Mouse (Mus musculus) cortical plate, adult 2 months (tissue): Measurements from ENCODE around the gene Zfp184. TPM values are rescaled to one million over a fixed set of nuclear protein-coding genes. Genes with fewer than 3 reads are reported as not detected.

Experiments
- H3K27ac ChIP-seq: fragments of 200-500 bp; 2 replicates; pipeline ENCODE4 v1.5.1; 2012; ENCODE audit warnings: low read length, control low read depth, inconsistent platforms; ENCODE audit not compliant: insufficient read depth
- H3K4me1 ChIP-seq: fragments of 200-500 bp; 2 replicates; pipeline ENCODE4 v1.6.1; 2011; ENCODE audit warnings: low read length; ENCODE audit not compliant: control insufficient read depth, insufficient read depth
- H3K4me3 ChIP-seq: fragments of 200-500 bp; 2 replicates; pipeline ENCODE4 v1.5.1; 2011; ENCODE audit warnings: mild to moderate bottlenecking, low read length, control low read depth; ENCODE audit not compliant: insufficient read depth
- CTCF ChIP-seq: fragments of 200-500 bp; IDR thresholded peaks from 2 replicates; pipeline ENCODE4 v1.5.1; 2011; ENCODE audit warnings: mild to moderate bottlenecking, control low read depth, low read length; ENCODE audit not compliant: insufficient read depth; ENCODE audit errors: extremely low read depth
- POLR2A ChIP-seq: fragments of 200-500 bp; IDR thresholded peaks from 2 replicates; pipeline ENCODE4 v1.6.1; 2011; ENCODE audit warnings: mild to moderate bottlenecking, low read length, control low read depth; ENCODE audit not compliant: insufficient read depth; ENCODE audit errors: extremely low read depth
- polyA plus RNA-seq: library from polyadenylated mRNA; depleted of rRNA; stranded (reverse); fragments of >200 nt; gene quantifications from 2 replicates; pipeline ENCODE4 v1.2.3, GENCODE M21; 2012; rRNA removed

Zfp184 gene
- polyA plus RNA-seq, 1 experiment, result 2.3 TPM

DNA sequence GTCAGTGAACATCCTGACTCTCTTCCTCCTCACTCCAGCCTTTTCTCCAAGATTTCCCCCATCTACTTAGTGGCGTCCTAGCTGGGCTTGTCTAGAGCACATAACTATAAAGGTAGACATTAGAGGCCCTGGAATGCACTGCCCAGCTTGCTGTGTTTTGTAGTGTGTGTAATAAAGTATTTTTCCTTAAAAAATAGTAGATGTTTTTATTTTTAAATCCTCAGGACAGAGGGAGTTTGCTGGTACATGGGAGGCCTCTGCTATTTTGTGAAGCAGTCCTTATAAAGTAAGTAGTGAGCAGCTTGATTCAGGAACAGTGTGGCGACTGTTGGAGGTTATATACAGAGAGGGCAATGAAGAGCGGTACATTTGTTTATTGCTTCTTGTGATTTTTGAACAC, 63.8 kb downstream of the Zfp184 start:
- no peak overlapping the region for H3K4me3 ChIP-seq
- H3K4me1 ChIP-seq, result no peaks in the 10 kb centered on the region
- no peak for TF ChIP-seq CTCF
- TF ChIP-seq POLR2A, result no peak
- no peak overlapping the region for H3K27ac ChIP-seq

DNA sequence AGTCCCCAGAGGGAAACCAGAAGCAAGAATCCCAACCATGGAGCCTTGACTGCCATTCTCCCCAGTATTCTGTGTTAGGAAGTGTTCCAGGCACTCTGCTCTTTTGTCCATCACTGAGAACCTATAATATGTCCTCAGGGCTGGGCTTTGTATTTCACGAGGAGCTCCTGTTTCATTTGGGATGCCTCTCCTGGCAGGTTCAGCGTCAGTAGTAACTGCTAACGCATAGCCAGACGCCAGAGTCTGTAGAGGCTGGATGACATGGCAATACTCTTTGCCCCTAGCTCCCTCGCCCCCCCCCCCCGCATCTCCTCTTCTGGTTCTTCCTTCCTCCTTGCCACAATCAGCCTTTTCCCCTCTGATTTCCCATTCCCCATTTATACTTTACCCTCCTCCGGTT, 64.7 kb downstream of the Zfp184 start, which contains the start of gene Prss16:
Prss16 (minus strand) TSS at position 101 of the 400 bp plus-strand sequence.
- TF ChIP-seq CTCF (no peak), POLR2A (no peak)
- Histone ChIP-seq H3K4me1 (no peaks in the 10 kb centered on the region), H3K27ac (no peak within 1 kb of the TSS), H3K4me3 (no peak within 1 kb of the TSS)

Other genes with a start within 250 kb of the Zfp184 start
- not detected in 2 replicates for gene Olfr1359, start 247.0 kb upstream of the Zfp184 start, polyA plus RNA-seq
- gene Hist1h2bl, start 229.0 kb upstream of the Zfp184 start, polyA plus RNA-seq, result 1.2 TPM in 1 of 2 replicates, not detected in the other
- 1.5 and 1.7 TPM in 2 replicates for gene Hist1h2ai, start 228.7 kb upstream of the Zfp184 start, polyA plus RNA-seq
- 0.91 and 3.1 TPM in 2 replicates for gene Hist1h3h, start 227.4 kb upstream of the Zfp184 start, polyA plus RNA-seq
- 0.77 TPM in 1 of 2 replicates, not detected in the other for gene Hist1h2bm, start 223.1 kb upstream of the Zfp184 start, polyA plus RNA-seq
- 2.3 and 2.4 TPM in 2 replicates for gene Hist1h4j, start 210.0 kb upstream of the Zfp184 start, polyA plus RNA-seq
- 11.0 and 14.4 TPM in 2 replicates for gene Hist1h4k, start 194.6 kb upstream of the Zfp184 start, polyA plus RNA-seq
- gene Hist1h2ak, start 191.3 kb upstream of the Zfp184 start, polyA plus RNA-seq, result 0.70 and 1.7 TPM in 2 replicates
- 2.0 and 2.7 TPM in 2 replicates for gene Hist1h2bn, start 191.0 kb upstream of the Zfp184 start, polyA plus RNA-seq
- gene Hist1h1b, start 164.5 kb upstream of the Zfp184 start, polyA plus RNA-seq, result 0.21 and 0.25 TPM in 2 replicates
- gene Hist1h3i, start 161.7 kb upstream of the Zfp184 start, polyA plus RNA-seq, result 1.3 and 3.1 TPM in 2 replicates
- not detected in 2 replicates for gene Hist1h2an, start 157.9 kb upstream of the Zfp184 start, polyA plus RNA-seq
- 0.26 and 0.63 TPM in 2 replicates for gene Hist1h2bp, start 157.6 kb upstream of the Zfp184 start, polyA plus RNA-seq
- gene Hist1h2bq, start 134.9 kb upstream of the Zfp184 start, polyA plus RNA-seq, result 1.2 and 1.7 TPM in 2 replicates
- gene Hist1h2ao, start 134.6 kb upstream of the Zfp184 start, polyA plus RNA-seq, result not detected in 2 replicates
- gene Hist1h4m, start 133.3 kb upstream of the Zfp184 start, polyA plus RNA-seq, result not detected in 2 replicates
- 11.0 and 23.0 TPM in 2 replicates for gene Hist1h4n, start 112.9 kb upstream of the Zfp184 start, polyA plus RNA-seq
- 2.4 and 3.5 TPM in 2 replicates for gene Hist1h2ap, start 111.6 kb upstream of the Zfp184 start, polyA plus RNA-seq
- gene Hist1h2br, start 111.4 kb upstream of the Zfp184 start, polyA plus RNA-seq, result 0.34 and 0.92 TPM in 2 replicates
- 0.04 TPM in 1 of 2 replicates, not detected in the other for gene Pom121l2, start 36.1 kb downstream of the Zfp184 start, polyA plus RNA-seq
- 1.9 and 2.5 TPM in 2 replicates for gene Prss16, start 64.6 kb downstream of the Zfp184 start, polyA plus RNA-seq
- gene Hist1h2ah, start 90.5 kb downstream of the Zfp184 start, polyA plus RNA-seq, result 0.75 TPM in 1 of 2 replicates, not detected in the other
- gene Hist1h2bk, start 90.8 kb downstream of the Zfp184 start, polyA plus RNA-seq, result 0.50 and 0.64 TPM in 2 replicates
- gene Hist1h4i, start 96.3 kb downstream of the Zfp184 start, polyA plus RNA-seq, result 5.7 and 7.9 TPM in 2 replicates
- 0.63 and 1.1 TPM in 2 replicates for gene Hist1h2ag, start 97.8 kb downstream of the Zfp184 start, polyA plus RNA-seq
- 0.64 and 0.69 TPM in 2 replicates for gene Hist1h2bj, start 98.1 kb downstream of the Zfp184 start, polyA plus RNA-seq
- not detected in 2 replicates for gene Vmn1r188, start 139.3 kb downstream of the Zfp184 start, polyA plus RNA-seq
- not detected in 2 replicates for gene Vmn1r189, start 160.7 kb downstream of the Zfp184 start, polyA plus RNA-seq
- not detected in 2 replicates for gene Vmn1r191, start 238.9 kb downstream of the Zfp184 start, polyA plus RNA-seq
- gene Vmn1r192, start 246.0 kb downstream of the Zfp184 start, polyA plus RNA-seq, result not detected in 2 replicates